ENCODE assay signal across 27 mouse cellular contexts in the genomic region with DNA sequence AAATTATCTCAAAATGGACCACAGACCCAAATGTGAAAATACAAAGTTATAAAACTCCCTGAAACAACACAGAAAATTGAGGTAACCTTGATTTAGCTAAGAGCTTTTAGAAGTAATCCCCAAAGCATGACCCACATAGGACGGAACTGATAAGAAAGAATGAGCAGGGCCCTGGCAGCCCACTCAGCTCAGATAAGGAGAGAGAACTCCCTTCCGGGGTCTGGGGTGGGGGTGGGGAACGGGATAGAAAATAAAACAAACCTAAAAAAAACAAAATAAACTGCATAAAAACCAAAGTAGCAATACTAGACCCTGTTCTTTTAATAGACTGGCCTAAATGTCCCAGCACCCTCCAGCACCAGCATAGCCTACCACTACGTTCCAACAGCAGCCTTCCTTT. TPM values are rescaled to one million over a fixed set of nuclear protein-coding genes. Genes with fewer than 3 reads are reported as not detected.
DNase-seq lines count a peak whose midpoint lies in the region; ATAC-seq and TF ChIP-seq lines count a peak whose summit lies in the region.
"Had no signal": no experiment of that assay in that cellular context is flagged by ENCODE, and none has a peak within 500 bp of the region (broad histone marks: within the 10 kb centered on the region; RNA-seq: fewer than 3 reads in every experiment).

No protein-coding gene starts in this region.

- H3K4me2 ChIP-seq in heart, embryonic 12.5 days = peak overlapping the region; percentile 37
- H3K4me2 ChIP-seq in intestine, postnatal 0 days (replicated peaks; ENCODE audit: low read depth) = no peak overlapping the region
- no peak overlapping the region for H3K4me2 ChIP-seq in intestine, embryonic 15.5 days (replicated peaks)
- peak overlapping the region; percentile 36 for H3K4me2 ChIP-seq in liver, embryonic 15.5 days
- H3K4me2 ChIP-seq in forebrain, embryonic 12.5 days = no peak overlapping the region
- H3K4me2 ChIP-seq: embryonic facial prominence, embryonic 12.5 days; forebrain, embryonic 13.5 days; hindbrain, embryonic 12.5 days; limb, embryonic 15.5 days; neural tube, embryonic 13.5 days had no signal

- 5% methylated on average over 4 of the region's 4 CpGs for WGBS in heart, embryonic 12.5 days
- WGBS in intestine, postnatal 0 days = 53% methylated on average over 4 of the region's 4 CpGs
- WGBS in intestine, embryonic 15.5 days = 58% methylated on average over 4 of the region's 4 CpGs
- WGBS in liver, embryonic 15.5 days (ENCODE audit: insufficient replicate concordance) = 16% methylated on average over 4 of the region's 4 CpGs
- WGBS in forebrain, embryonic 12.5 days = 94% methylated on average over 4 of the region's 4 CpGs

- H3K27ac ChIP-seq in heart, embryonic 12.5 days (ENCODE audit: poor library complexity, severe bottlenecking) = peak overlapping the region; percentile 69
- peak overlapping the region; percentile 60 for H3K27ac ChIP-seq in intestine, postnatal 0 days (ENCODE audit: low read depth, low read length)
- no peak overlapping the region for H3K27ac ChIP-seq in intestine, embryonic 15.5 days
- no peak overlapping the region for H3K27ac ChIP-seq in liver, embryonic 15.5 days (replicated peaks)
- H3K27ac ChIP-seq in forebrain, embryonic 12.5 days = no peak overlapping the region
- H3K27ac ChIP-seq: embryonic facial prominence, embryonic 12.5 days; forebrain, embryonic 13.5 days; hindbrain, embryonic 12.5 days; kidney, postnatal 0 days; limb, embryonic 15.5 days; midbrain, embryonic 10.5 days; neural tube, embryonic 13.5 days had no signal

- no peak for TF ChIP-seq CTCF in intestine, postnatal 0 days (IDR thresholded peaks at IDR 0.05; ENCODE audit: low read depth)

- no peaks in the 10 kb centered on the region for H3K27me3 ChIP-seq in heart, embryonic 12.5 days (replicated peaks)
- no peaks in the 10 kb centered on the region for H3K27me3 ChIP-seq in intestine, postnatal 0 days (replicated peaks; ENCODE audit: control insufficient read depth, insufficient read depth, low read length)
- no peaks in the 10 kb centered on the region for H3K27me3 ChIP-seq in intestine, embryonic 15.5 days (replicated peaks)
- H3K27me3 ChIP-seq in liver, embryonic 15.5 days = no peaks in the 10 kb centered on the region
- H3K27me3 ChIP-seq in forebrain, embryonic 12.5 days = no peaks in the 10 kb centered on the region
- H3K27me3 ChIP-seq: embryonic facial prominence, embryonic 12.5 days; forebrain, embryonic 13.5 days; hindbrain, embryonic 12.5 days; limb, embryonic 15.5 days; neural tube, embryonic 13.5 days had no signal

- no peak overlapping the region for H3K4me3 ChIP-seq in heart, embryonic 12.5 days
- H3K4me3 ChIP-seq in intestine, postnatal 0 days (ENCODE audit: low read depth, low read length) = no peak overlapping the region
- no peak overlapping the region for H3K4me3 ChIP-seq in intestine, embryonic 15.5 days (replicated peaks)
- H3K4me3 ChIP-seq in liver, embryonic 15.5 days (replicated peaks) = no peak overlapping the region
- no peak overlapping the region for H3K4me3 ChIP-seq in forebrain, embryonic 12.5 days (replicated peaks)
- H3K4me3 ChIP-seq: embryonic facial prominence, embryonic 12.5 days; forebrain, embryonic 13.5 days; hindbrain, embryonic 12.5 days; limb, embryonic 15.5 days; midbrain, embryonic 10.5 days; myocyte; neural tube, embryonic 13.5 days had no signal

- H3K4me1 ChIP-seq in heart, embryonic 12.5 days (replicated peaks) = peaks cover 33% of the 10 kb centered on the region
- no peaks in the 10 kb centered on the region for H3K4me1 ChIP-seq in intestine, postnatal 0 days (replicated peaks; ENCODE audit: control insufficient read depth, insufficient read depth, low read length)
- H3K4me1 ChIP-seq in intestine, embryonic 15.5 days (replicated peaks) = no peaks in the 10 kb centered on the region
- H3K4me1 ChIP-seq in liver, embryonic 15.5 days (replicated peaks) = peaks cover 16% of the 10 kb centered on the region
- no peaks in the 10 kb centered on the region for H3K4me1 ChIP-seq in forebrain, embryonic 12.5 days
- H3K4me1 ChIP-seq: embryonic facial prominence, embryonic 12.5 days; forebrain, embryonic 13.5 days; hindbrain, embryonic 12.5 days; limb, embryonic 15.5 days; midbrain, embryonic 10.5 days; neural tube, embryonic 13.5 days had no signal

- no peak for DNase-seq in heart, adult 8-10 months (ENCODE audit: low spot score)
- DNase-seq in adrenal gland, postnatal 25 days = no peak
- DNase-seq: adrenal gland, adult 2 months; cerebellum, adult 11-12 months; cerebellum, postnatal 10 days; gastrocnemius, postnatal 10 days; kidney, adult 2 months; layer of hippocampus, adult 9-11 months; left cerebral cortex, postnatal 4 days; lung, postnatal 4 days; right cerebral cortex, postnatal 4 days; thymus, postnatal 14 days had no signal

- H3K36me3 ChIP-seq in heart, embryonic 12.5 days = peaks cover 21% of the 10 kb centered on the region
- H3K36me3 ChIP-seq in intestine, postnatal 0 days (ENCODE audit: control insufficient read depth, insufficient read depth) = peaks cover 5% of the 10 kb centered on the region; the same call in 1 of the 2 replicates
- no peaks in the 10 kb centered on the region for H3K36me3 ChIP-seq in intestine, embryonic 15.5 days
- H3K36me3 ChIP-seq in liver, embryonic 15.5 days (replicated peaks) = no peaks in the 10 kb centered on the region
- H3K36me3 ChIP-seq in forebrain, embryonic 12.5 days (replicated peaks) = peaks cover 8% of the 10 kb centered on the region; the same call in 1 of the 2 replicates

- H3K9ac ChIP-seq in heart, embryonic 12.5 days = no peak overlapping the region
- H3K9ac ChIP-seq in intestine, postnatal 0 days (ENCODE audit: low read depth, low read length) = no peak overlapping the region
- no peak overlapping the region for H3K9ac ChIP-seq in intestine, embryonic 15.5 days
- H3K9ac ChIP-seq in liver, embryonic 15.5 days = no peak overlapping the region
- H3K9ac ChIP-seq in forebrain, embryonic 12.5 days = no peak overlapping the region
- H3K9ac ChIP-seq: embryonic facial prominence, embryonic 12.5 days; forebrain, embryonic 13.5 days; hindbrain, embryonic 12.5 days; limb, embryonic 15.5 days; neural tube, embryonic 13.5 days had no signal

- ATAC-seq in heart, embryonic 12.5 days (ENCODE audit: insufficient number of reproducible peaks, low FRiP score) = 0 out of 2 replicates have a peak, but pooled peaks have one; percentile 49
- no peak for ATAC-seq in intestine, postnatal 0 days
- ATAC-seq in intestine, embryonic 15.5 days = no peak
- peak; percentile 56; the same call in 1 of the 2 replicates for ATAC-seq in liver, embryonic 15.5 days (ENCODE audit: insufficient read depth)
- ATAC-seq in forebrain, embryonic 12.5 days (ENCODE audit: low FRiP score) = no peak
- ATAC-seq: CD4-positive, CD25-positive, alpha-beta regulatory T cell, adult 4 months; forebrain, embryonic 13.5 days; midbrain, embryonic 16.5 days had no signal

- no peaks in the 10 kb centered on the region for H3K9me3 ChIP-seq in heart, embryonic 12.5 days (replicated peaks)
- H3K9me3 ChIP-seq in intestine, postnatal 0 days (ENCODE audit: control insufficient read depth) = no peaks in the 10 kb centered on the region
- H3K9me3 ChIP-seq in intestine, embryonic 15.5 days = no peaks in the 10 kb centered on the region
- H3K9me3 ChIP-seq in liver, embryonic 15.5 days (replicated peaks) = no peaks in the 10 kb centered on the region
- no peaks in the 10 kb centered on the region for H3K9me3 ChIP-seq in forebrain, embryonic 12.5 days
- H3K9me3 ChIP-seq: embryonic facial prominence, embryonic 12.5 days; forebrain, embryonic 13.5 days; hindbrain, embryonic 12.5 days; limb, embryonic 15.5 days; midbrain, embryonic 10.5 days; neural tube, embryonic 13.5 days had no signal

RNA-seq across cellular contexts. Expression of a gene that starts 9.3 kb away (rescaled TPM):
- 68.1 and 73.1 TPM in 2 replicates for polyA plus RNA-seq in heart, embryonic 12.5 days (2016; fragmentation: Nextera tagmentation; extraction: Ambion mirVana)
- total RNA-seq in heart, adult 8-10 months (2022) = 10 to 100 TPM; 28.5 to 35.3 (median 34.6) TPM
- 66.7 and 66.9 TPM in 2 replicates for polyA plus RNA-seq in intestine, postnatal 0 days (2015; fragmentation: Nextera tagmentation; extraction: Ambion mirVana)
- 69.4 and 79.8 TPM in 2 replicates for polyA plus RNA-seq in intestine, embryonic 15.5 days (2015; fragmentation: Nextera tagmentation; extraction: Ambion mirVana)
- 57.2 and 59.9 TPM in 2 replicates for polyA plus RNA-seq in liver, embryonic 15.5 days (2015; fragmentation: Nextera tagmentation; extraction: Ambion mirVana)
- total RNA-seq in adrenal gland, postnatal 25 days (2021) = 63.3 and 88.0 TPM in 2 replicates
- polyA plus RNA-seq in forebrain, embryonic 12.5 days (2016; fragmentation: Nextera tagmentation; extraction: Ambion mirVana) = 102 and 113 TPM in 2 replicates

RNA-seq across cellular contexts. Expression of a gene that starts 12.7 kb away (rescaled TPM):
- polyA plus RNA-seq in heart, embryonic 12.5 days (2016; fragmentation: Nextera tagmentation; extraction: Ambion mirVana) = 47.2 and 51.8 TPM in 2 replicates
- 10 to 100 TPM; 70.4 to 90.9 (median 77.0) TPM for total RNA-seq in heart, adult 8-10 months (2022)
- polyA plus RNA-seq in intestine, postnatal 0 days (2015; fragmentation: Nextera tagmentation; extraction: Ambion mirVana) = 56.6 and 59.0 TPM in 2 replicates
- 70.0 and 70.9 TPM in 2 replicates for polyA plus RNA-seq in intestine, embryonic 15.5 days (2015; fragmentation: Nextera tagmentation; extraction: Ambion mirVana)
- 10.9 and 12.3 TPM in 2 replicates for polyA plus RNA-seq in liver, embryonic 15.5 days (2015; fragmentation: Nextera tagmentation; extraction: Ambion mirVana)
- 58.4 and 59.2 TPM in 2 replicates for total RNA-seq in adrenal gland, postnatal 25 days (2021)
- polyA plus RNA-seq in forebrain, embryonic 12.5 days (2016; fragmentation: Nextera tagmentation; extraction: Ambion mirVana) = 35.9 and 36.7 TPM in 2 replicates

RNA-seq across cellular contexts. Expression of a gene that starts 56.5 kb away (rescaled TPM):
- polyA plus RNA-seq in heart, embryonic 12.5 days (2016; fragmentation: Nextera tagmentation; extraction: Ambion mirVana) = 48.1 and 50.0 TPM in 2 replicates
- total RNA-seq in heart, adult 8-10 months (2022) = 1 to 10 TPM; 2.5 to 3.0 (median 2.6) TPM
- 54.4 and 57.2 TPM in 2 replicates for polyA plus RNA-seq in intestine, postnatal 0 days (2015; fragmentation: Nextera tagmentation; extraction: Ambion mirVana)
- polyA plus RNA-seq in intestine, embryonic 15.5 days (2015; fragmentation: Nextera tagmentation; extraction: Ambion mirVana) = 48.3 and 54.9 TPM in 2 replicates
- 3.7 and 4.9 TPM in 2 replicates for polyA plus RNA-seq in liver, embryonic 15.5 days (2015; fragmentation: Nextera tagmentation; extraction: Ambion mirVana)
- 10.9 and 12.6 TPM in 2 replicates for total RNA-seq in adrenal gland, postnatal 25 days (2021)
- 50.8 and 57.6 TPM in 2 replicates for polyA plus RNA-seq in forebrain, embryonic 12.5 days (2016; fragmentation: Nextera tagmentation; extraction: Ambion mirVana)
- polyA plus RNA-seq: CD4-positive, CD25-positive, alpha-beta regulatory T cell, adult 4 months had no signal

RNA-seq across cellular contexts. Expression of a gene that starts 59.7 kb away (rescaled TPM):
- 183 and 191 TPM in 2 replicates for polyA plus RNA-seq in heart, embryonic 12.5 days (2016; fragmentation: Nextera tagmentation; extraction: Ambion mirVana)
- total RNA-seq in heart, adult 8-10 months (2022) = 10 to 100 TPM; 20.2 to 24.3 (median 20.9) TPM
- 85.8 and 87.1 TPM in 2 replicates for polyA plus RNA-seq in intestine, postnatal 0 days (2015; fragmentation: Nextera tagmentation; extraction: Ambion mirVana)
- polyA plus RNA-seq in intestine, embryonic 15.5 days (2015; fragmentation: Nextera tagmentation; extraction: Ambion mirVana) = 218 and 226 TPM in 2 replicates
- polyA plus RNA-seq in liver, embryonic 15.5 days (2015; fragmentation: Nextera tagmentation; extraction: Ambion mirVana) = 110 and 114 TPM in 2 replicates
- total RNA-seq in adrenal gland, postnatal 25 days (2021) = 77.9 and 86.1 TPM in 2 replicates
- 241 and 246 TPM in 2 replicates for polyA plus RNA-seq in forebrain, embryonic 12.5 days (2016; fragmentation: Nextera tagmentation; extraction: Ambion mirVana)

Comparison
In these comparisons a context has a peak if more than half of its experiments do, and no peak if none do; other contexts are left out.
1. H3K27ac ChIP-seq: peak in heart, embryonic 12.5 days (single experiment) and intestine, postnatal 0 days (single experiment); none in intestine, embryonic 15.5 days (single experiment), liver, embryonic 15.5 days (single experiment) and forebrain, embryonic 12.5 days (single experiment).
2. ATAC-seq: peak in heart, embryonic 12.5 days (single experiment) and liver, embryonic 15.5 days (single experiment); none in intestine, postnatal 0 days (single experiment), intestine, embryonic 15.5 days (single experiment) and forebrain, embryonic 12.5 days (single experiment).
3. H3K4me2 ChIP-seq: peak in heart, embryonic 12.5 days (single experiment) and liver, embryonic 15.5 days (single experiment); none in intestine, postnatal 0 days (single experiment), intestine, embryonic 15.5 days (single experiment) and forebrain, embryonic 12.5 days (single experiment).